ENCODE assay signal across 8 mouse cellular contexts in the genomic region with DNA sequence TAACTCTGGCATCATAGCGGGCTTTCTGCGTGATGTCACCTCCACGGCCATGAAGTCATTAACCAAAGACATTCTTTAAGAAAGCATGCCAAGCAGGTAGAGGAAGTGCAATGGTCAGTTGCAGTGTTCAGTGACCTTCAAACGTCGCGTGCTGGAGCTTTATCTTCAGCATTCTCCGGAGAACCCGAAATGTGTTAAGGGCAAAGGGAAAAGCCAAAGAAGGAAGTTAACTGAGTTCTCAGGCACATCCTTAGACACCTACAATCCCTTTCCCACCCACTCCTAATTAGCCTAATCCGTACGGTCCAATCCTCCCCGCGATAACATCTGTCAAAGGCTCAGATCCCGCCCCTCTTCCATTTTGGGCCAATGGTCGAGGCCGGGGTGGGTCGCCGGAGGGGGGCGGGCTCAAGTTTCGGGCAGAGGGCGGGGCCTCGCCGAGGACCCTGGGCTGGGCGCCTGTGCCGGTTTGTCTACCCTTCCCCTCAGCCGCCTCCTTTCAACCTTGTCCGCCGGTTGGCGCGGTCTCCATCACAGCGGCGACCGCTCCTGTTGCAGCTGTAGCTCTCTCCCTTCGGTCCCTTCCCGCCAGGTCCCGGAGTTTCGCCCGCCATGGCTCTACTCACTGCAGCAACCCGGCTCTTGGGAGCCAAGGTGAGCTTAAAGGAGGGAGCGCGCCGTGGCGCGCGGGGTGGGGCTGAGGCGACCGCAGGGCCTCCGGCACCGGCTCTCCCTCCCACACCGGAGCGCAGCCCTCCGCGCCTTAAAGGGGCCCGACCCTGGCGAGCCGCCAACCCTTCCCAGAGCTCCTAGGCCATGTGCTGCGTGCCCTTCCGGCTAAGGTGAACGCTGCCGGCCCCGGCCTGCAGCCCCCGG. TPM values are rescaled to one million over a fixed set of nuclear protein-coding genes. Genes with fewer than 3 reads are reported as not detected.
A peak's percentile ranks its signal among the peaks of the same experiment; 100 is the strongest.
DNase-seq lines count a peak whose midpoint lies in the region; ATAC-seq lines count a peak whose summit lies in the region.

Gene Cs, plus strand, starts transcription at position 429 of the 876 bp plus-strand sequence.

- DNase-seq in adipocyte (ENCODE audit: low spot score), result peak; percentile 98
- DNase-seq in embryo, embryonic 10 days (ENCODE audit: low spot score), result peak; percentile 97
- peak; percentile 97 for DNase-seq in gastrocnemius, postnatal 10 days
- DNase-seq in induced T-regulatory cell, adult 2 months (ENCODE audit: low read depth), result peak; percentile 99
- peak; percentile 92 to 96 for DNase-seq in left cerebral cortex, adult 9 months (ENCODE audit: low spot score in 2 of 2)
- peak; percentile 96 for DNase-seq in right cerebral cortex, postnatal 14 days
- DNase-seq in urinary bladder, postnatal 36 days (ENCODE audit: low spot score in 2 of 2), result peak; percentile 95

- peak; percentile 81 for ATAC-seq in megakaryocyte progenitor cell, adult 5-6 weeks (replicated peaks; ENCODE audit: poor library complexity)

RNA-seq across cellular contexts. Expression of gene Cs, which starts in this region (rescaled TPM):
- 100 to 1,000 TPM; 483 to 549 TPM for total RNA-seq in gastrocnemius, postnatal 10 days (2021)
- total RNA-seq in megakaryocyte progenitor cell, adult 5-6 weeks (2015), result 172 and 181 TPM in 2 replicates
- total RNA-seq in megakaryocyte progenitor cell, adult 5-6 weeks (2017), result 106 and 108 TPM in 2 replicates

Comparison
In these comparisons a context has a peak if more than half of its experiments do, and no peak if none do; other contexts are left out.
1. Peak in every context shown above with its lines: DNase-seq and ATAC-seq.